Comparison of ENCODE assay signal across 18 mouse cellular contexts in genomic region chr12:71753276-71753675, GRCm38 (mm10).
"Had no signal": no experiment of that assay in that cellular context is flagged by ENCODE, and none has a peak within 500 bp of the region (broad histone marks: within the 10 kb centered on the region; RNA-seq: fewer than 3 reads in every experiment).

No protein-coding gene starts in this region.

- H3K4me1 ChIP-seq: midbrain, embryonic 12.5 days; neural tube, embryonic 12.5 days had no signal

- H3K4me2 ChIP-seq: lung, embryonic 14.5 days; midbrain, embryonic 12.5 days; midbrain, embryonic 15.5 days; neural tube, embryonic 12.5 days; neural tube, embryonic 15.5 days had no signal

- H3K4me3 ChIP-seq: midbrain, embryonic 12.5 days; midbrain, embryonic 15.5 days; neural tube, embryonic 12.5 days; neural tube, embryonic 15.5 days had no signal

- H3K9me3 ChIP-seq: midbrain, embryonic 12.5 days; midbrain, embryonic 15.5 days; neural tube, embryonic 12.5 days; neural tube, embryonic 15.5 days had no signal

- H3K36me3 ChIP-seq: midbrain, embryonic 12.5 days; midbrain, embryonic 15.5 days; neural tube, embryonic 12.5 days; neural tube, embryonic 15.5 days had no signal

- H3K9ac ChIP-seq: liver, embryonic 14.5 days; liver, postnatal 0 days; lung, embryonic 14.5 days; midbrain, embryonic 12.5 days; midbrain, embryonic 15.5 days; neural tube, embryonic 12.5 days; neural tube, embryonic 15.5 days had no signal

- ATAC-seq: liver, postnatal 0 days; lung, postnatal 0 days; midbrain, embryonic 15.5 days had no signal

- H3K27ac ChIP-seq: liver, embryonic 14.5 days; macrophage; midbrain, embryonic 12.5 days; midbrain, embryonic 15.5 days; neural tube, embryonic 12.5 days; neural tube, embryonic 15.5 days; stomach, postnatal 0 days had no signal

- H3K27me3 ChIP-seq: midbrain, embryonic 12.5 days; midbrain, embryonic 15.5 days; neural tube, embryonic 12.5 days; neural tube, embryonic 15.5 days had no signal

- DNase-seq: kidney, postnatal 14 days; kidney, postnatal 4 days; liver, postnatal 0 days; lung, embryonic 14.5 days; right cerebral cortex, adult 18-20 months; right cerebral cortex, postnatal 14 days; right cerebral cortex, postnatal 4 days; thymus, adult 2 months; thymus, postnatal 14 days; thymus, postnatal 4 days had no signal
